Mouse (Mus musculus): ENCODE measurements around the gene Fthl17a. TPM values are rescaled to one million over a fixed set of nuclear protein-coding genes. Genes with fewer than 3 reads are reported as not detected.

The Fthl17a gene
- polyA plus RNA-seq (2015; fragmentation: Nextera tagmentation; extraction: Ambion mirVana): not detected in 2 replicates

GRCm38 (mm10) chrX:85249379-85249778, at the start of gene Fthl17a:
Gene Fthl17a, plus strand, starts transcription at chrX:85249679.
- Histone ChIP-seq H3K4me1 (no peaks in the 10 kb centered on the region), H3K36me3 (no peaks in the 10 kb centered on the region), H3K9ac (no peak within 1 kb of the TSS), H3K27ac (no peak within 1 kb of the TSS), H3K27me3 (no peaks in the 10 kb centered on the region), H3K9me3 (no peaks in the 10 kb centered on the region), H3K4me3 (no peak within 1 kb of the TSS), H3K4me2 (no peak within 1 kb of the TSS)
- WGBS: 74% methylated on average over 2 of the region's 2 CpGs
- ATAC-seq (ENCODE audit: insufficient number of reproducible peaks, low FRiP score, low TSS enrichment, low read depth): no peak

- WGBS: 92% methylated on average over 2 of the region's 2 CpGs
Measured at GRCm38 (mm10) chrX:85207001-85207400, 42.5 kb upstream of the Fthl17a start.

GRCm38 (mm10) chrX:85226883-85227282, 22.6 kb upstream of the Fthl17a start:
- Histone ChIP-seq H3K36me3 (no peaks in the 10 kb centered on the region), H3K9ac (no peak overlapping the region), H3K4me2 (no peak overlapping the region), H3K4me3 (no peak overlapping the region), H3K9me3 (no peaks in the 10 kb centered on the region), H3K27ac (no peak overlapping the region), H3K4me1 (no peaks in the 10 kb centered on the region), H3K27me3 (no peaks in the 10 kb centered on the region)
- ATAC-seq (ENCODE audit: insufficient number of reproducible peaks, low FRiP score, low TSS enrichment, low read depth): no peak

More at GRCm38 (mm10) chrX:85207001-85207400, 42.5 kb upstream of the Fthl17a start:
- H3K9ac ChIP-seq: no peak overlapping the region
- no peaks in the 10 kb centered on the region for H3K27me3 ChIP-seq
- H3K27ac ChIP-seq: no peak overlapping the region
- no peaks in the 10 kb centered on the region for H3K9me3 ChIP-seq
- no peaks in the 10 kb centered on the region for H3K36me3 ChIP-seq
- ATAC-seq (ENCODE audit: insufficient number of reproducible peaks, low FRiP score, low TSS enrichment, low read depth): no peak
- no peaks in the 10 kb centered on the region for H3K4me1 ChIP-seq
- H3K4me2 ChIP-seq: no peak overlapping the region
- no peak overlapping the region for H3K4me3 ChIP-seq

- Histone ChIP-seq H3K9ac (no peak overlapping the region), H3K4me2 (no peak overlapping the region), H3K36me3 (no peaks in the 10 kb centered on the region), H3K27ac (no peak overlapping the region), H3K27me3 (no peaks in the 10 kb centered on the region), H3K4me3 (no peak overlapping the region), H3K4me1 (no peaks in the 10 kb centered on the region), H3K9me3 (no peaks in the 10 kb centered on the region)
- no peak for ATAC-seq (ENCODE audit: insufficient number of reproducible peaks, low FRiP score, low TSS enrichment, low read depth)
- 58% methylated on average over 8 of the region's 8 CpGs for WGBS
Measured at GRCm38 (mm10) chrX:85271821-85272220, 22.3 kb downstream of the Fthl17a start.

- Histone ChIP-seq H3K4me3 (no peak overlapping the region), H3K4me1 (no peaks in the 10 kb centered on the region), H3K9ac (no peak overlapping the region), H3K4me2 (no peak overlapping the region), H3K27ac (no peak overlapping the region), H3K27me3 (no peaks in the 10 kb centered on the region), H3K36me3 (no peaks in the 10 kb centered on the region), H3K9me3 (no peaks in the 10 kb centered on the region)
- no peak for ATAC-seq (ENCODE audit: insufficient number of reproducible peaks, low FRiP score, low TSS enrichment, low read depth)
- WGBS: 61% methylated on average over 6 of the region's 6 CpGs
Measured at GRCm38 (mm10) chrX:85272296-85272695, 22.8 kb downstream of the Fthl17a start.

- H3K36me3 ChIP-seq: no peaks in the 10 kb centered on the region
- no peak overlapping the region for H3K4me2 ChIP-seq
- H3K27me3 ChIP-seq: no peaks in the 10 kb centered on the region
- no peak overlapping the region for H3K4me3 ChIP-seq
- H3K9ac ChIP-seq: no peak overlapping the region
- H3K4me1 ChIP-seq: no peaks in the 10 kb centered on the region
- no peaks in the 10 kb centered on the region for H3K9me3 ChIP-seq
- WGBS: 82% methylated on average over 1 of the region's 1 CpGs
- no peak overlapping the region for H3K27ac ChIP-seq
- no peak for ATAC-seq (ENCODE audit: insufficient number of reproducible peaks, low FRiP score, low TSS enrichment, low read depth)
Measured at GRCm38 (mm10) chrX:85289846-85290245, 40.4 kb downstream of the Fthl17a start.

- Histone ChIP-seq H3K4me2 (no peak overlapping the region), H3K27ac (no peak overlapping the region), H3K27me3 (no peaks in the 10 kb centered on the region), H3K4me1 (no peaks in the 10 kb centered on the region), H3K4me3 (no peak overlapping the region), H3K9me3 (no peaks in the 10 kb centered on the region), H3K9ac (no peak overlapping the region), H3K36me3 (no peaks in the 10 kb centered on the region)
- 64% methylated on average over 5 of the region's 5 CpGs for WGBS
- no peak for ATAC-seq (ENCODE audit: insufficient number of reproducible peaks, low FRiP score, low TSS enrichment, low read depth)
Measured at GRCm38 (mm10) chrX:85292781-85293180, 43.3 kb downstream of the Fthl17a start.

- Histone ChIP-seq H3K9me3 (no peaks in the 10 kb centered on the region), H3K27me3 (no peaks in the 10 kb centered on the region), H3K9ac (no peak overlapping the region), H3K4me1 (no peaks in the 10 kb centered on the region), H3K4me3 (no peak overlapping the region), H3K36me3 (no peaks in the 10 kb centered on the region), H3K4me2 (no peak overlapping the region), H3K27ac (no peak overlapping the region)
- ATAC-seq (ENCODE audit: insufficient number of reproducible peaks, low FRiP score, low TSS enrichment, low read depth): no peak
- WGBS: 42% methylated on average over 3 of the region's 3 CpGs
Measured at GRCm38 (mm10) chrX:85294001-85294400, 44.5 kb downstream of the Fthl17a start.

GRCm38 (mm10) chrX:85304674-85305073, 55.2 kb downstream of the Fthl17a start:
- WGBS: 79% methylated on average over 4 of the region's 4 CpGs
- H3K36me3 ChIP-seq: no peaks in the 10 kb centered on the region
- H3K9me3 ChIP-seq: no peaks in the 10 kb centered on the region
- H3K27ac ChIP-seq: no peak overlapping the region
- no peak for ATAC-seq (ENCODE audit: insufficient number of reproducible peaks, low FRiP score, low TSS enrichment, low read depth)
- H3K4me3 ChIP-seq: no peak overlapping the region
- H3K27me3 ChIP-seq: no peaks in the 10 kb centered on the region
- no peak overlapping the region for H3K4me2 ChIP-seq
- no peaks in the 10 kb centered on the region for H3K4me1 ChIP-seq
- no peak overlapping the region for H3K9ac ChIP-seq

GRCm38 (mm10) chrX:85318576-85318975, 69.1 kb downstream of the Fthl17a start:
- Histone ChIP-seq H3K9ac (no peak overlapping the region), H3K4me1 (no peaks in the 10 kb centered on the region), H3K27ac (no peak overlapping the region), H3K9me3 (no peaks in the 10 kb centered on the region), H3K27me3 (no peaks in the 10 kb centered on the region), H3K4me2 (no peak overlapping the region), H3K4me3 (no peak overlapping the region), H3K36me3 (no peaks in the 10 kb centered on the region)
- ATAC-seq (ENCODE audit: insufficient number of reproducible peaks, low FRiP score, low TSS enrichment, low read depth): no peak
- 49% methylated on average over 4 of the region's 4 CpGs for WGBS

- H3K4me2 ChIP-seq: no peak overlapping the region
- 18% methylated on average over 1 of the region's 1 CpGs for WGBS
- H3K4me3 ChIP-seq: no peak overlapping the region
- no peak for ATAC-seq (ENCODE audit: insufficient number of reproducible peaks, low FRiP score, low TSS enrichment, low read depth)
- no peaks in the 10 kb centered on the region for H3K36me3 ChIP-seq
- no peaks in the 10 kb centered on the region for H3K4me1 ChIP-seq
- no peak overlapping the region for H3K9ac ChIP-seq
- no peaks in the 10 kb centered on the region for H3K9me3 ChIP-seq
- no peak overlapping the region for H3K27ac ChIP-seq
- H3K27me3 ChIP-seq: no peaks in the 10 kb centered on the region; the same call in 1 of the 2 replicates
Measured at GRCm38 (mm10) chrX:85319193-85319592, 69.7 kb downstream of the Fthl17a start.

All from limb, embryonic 15.5 days (tissue).